Mouse (Mus musculus) cortical plate, adult 2 months (tissue): ENCODE data around the gene Eif3l. TPM values are rescaled to one million over a fixed set of nuclear protein-coding genes. Genes with fewer than 3 reads are reported as not detected.

Experiments used
- H3K27ac ChIP-seq: fragments of 200-500 bp; 2 replicates; pipeline ENCODE4 v1.5.1; 2012; ENCODE audit warnings: low read length, control low read depth, inconsistent platforms; ENCODE audit not compliant: insufficient read depth
- H3K4me1 ChIP-seq: fragments of 200-500 bp; 2 replicates; pipeline ENCODE4 v1.6.1; 2011; ENCODE audit warnings: low read length; ENCODE audit not compliant: control insufficient read depth, insufficient read depth
- H3K4me3 ChIP-seq: fragments of 200-500 bp; 2 replicates; pipeline ENCODE4 v1.5.1; 2011; ENCODE audit warnings: mild to moderate bottlenecking, low read length, control low read depth; ENCODE audit not compliant: insufficient read depth
- CTCF ChIP-seq: fragments of 200-500 bp; IDR thresholded peaks from 2 replicates; pipeline ENCODE4 v1.5.1; 2011; ENCODE audit warnings: mild to moderate bottlenecking, control low read depth, low read length; ENCODE audit not compliant: insufficient read depth; ENCODE audit errors: extremely low read depth
- POLR2A ChIP-seq: fragments of 200-500 bp; IDR thresholded peaks from 2 replicates; pipeline ENCODE4 v1.6.1; 2011; ENCODE audit warnings: mild to moderate bottlenecking, low read length, control low read depth; ENCODE audit not compliant: insufficient read depth; ENCODE audit errors: extremely low read depth
- polyA plus RNA-seq: library from polyadenylated mRNA; depleted of rRNA; stranded (reverse); fragments of >200 nt; gene quantifications from 2 replicates; pipeline ENCODE4 v1.2.3, GENCODE M21; 2012

Eif3l gene
- polyA plus RNA-seq, 1 experiment: 93.0 TPM

GRCm38 (mm10) chr15:79048186-79048585, 26.8 kb upstream of the Eif3l start:
- no peak overlapping the region for H3K27ac ChIP-seq
- no peaks in the 10 kb centered on the region for H3K4me1 ChIP-seq
- H3K4me3 ChIP-seq: no peak overlapping the region
- no peak for TF ChIP-seq CTCF
- TF ChIP-seq POLR2A: no peak

- Histone ChIP-seq H3K27ac (no peak overlapping the region), H3K4me1 (no peaks in the 10 kb centered on the region), H3K4me3 (no peak overlapping the region)
- TF ChIP-seq POLR2A: no peak
- no peak for TF ChIP-seq CTCF
These were observed 24.7 kb upstream of the Eif3l start for GRCm38 (mm10) chr15:79050160-79050845.

GRCm38 (mm10) chr15:79050964-79051363, 24.0 kb upstream of the Eif3l start:
- TF ChIP-seq CTCF: no peak
- no peak for TF ChIP-seq POLR2A
- H3K4me3 ChIP-seq: no peak overlapping the region

GRCm38 (mm10) chr15:79051461-79052360, 23.3 kb upstream of the Eif3l start:
- Histone ChIP-seq H3K4me1 (no peaks in the 10 kb centered on the region), H3K27ac (no peak overlapping the region), H3K4me3 (no peak overlapping the region)
- TF ChIP-seq CTCF: no peak
- TF ChIP-seq POLR2A: no peak

More at GRCm38 (mm10) chr15:79050964-79051363, 24.0 kb upstream of the Eif3l start:
- Histone ChIP-seq H3K27ac (no peak overlapping the region), H3K4me1 (no peaks in the 10 kb centered on the region)

- Histone ChIP-seq H3K27ac (no peak overlapping the region), H3K4me3 (no peak overlapping the region), H3K4me1 (no peaks in the 10 kb centered on the region)
- TF ChIP-seq CTCF: no peak
- no peak for TF ChIP-seq POLR2A
These were observed 22.6 kb upstream of the Eif3l start for GRCm38 (mm10) chr15:79052366-79052765.

GRCm38 (mm10) chr15:79056601-79057000, 18.4 kb upstream of the Eif3l start:
- TF ChIP-seq POLR2A: no peak
- no peak for TF ChIP-seq CTCF
- H3K4me1 ChIP-seq: no peaks in the 10 kb centered on the region
- H3K27ac ChIP-seq: no peak overlapping the region
- no peak overlapping the region for H3K4me3 ChIP-seq

GRCm38 (mm10) chr15:79057850-79058249, 17.1 kb upstream of the Eif3l start:
- Histone ChIP-seq H3K27ac (no peak overlapping the region), H3K4me3 (no peak overlapping the region), H3K4me1 (no peaks in the 10 kb centered on the region)
- TF ChIP-seq CTCF: no peak
- TF ChIP-seq POLR2A: no peak

- TF ChIP-seq CTCF: no peak
- no peak for TF ChIP-seq POLR2A
- no peak overlapping the region for H3K27ac ChIP-seq
- H3K4me1 ChIP-seq: no peaks in the 10 kb centered on the region
- no peak overlapping the region for H3K4me3 ChIP-seq
These were observed 14.0 kb upstream of the Eif3l start for GRCm38 (mm10) chr15:79060887-79061565.

- H3K4me1 ChIP-seq: no peaks in the 10 kb centered on the region
- no peak within 1 kb of the TSS for H3K27ac ChIP-seq
- peak within 1 kb of the TSS; percentile 53 for H3K4me3 ChIP-seq
- TF ChIP-seq POLR2A (peak; percentile 63; the same call in 1 of the 2 replicates), CTCF (no peak)
These were observed 12.4 kb upstream of the Eif3l start, which contains the start of gene Ankrd54 for GRCm38 (mm10) chr15:79062376-79063159. Gene Ankrd54 (minus strand): TSS chr15:79062893.
